ENCODE assay signal across 14 mouse cellular contexts in genomic region chr19:55933947-55934729, GRCm38 (mm10).
A peak's percentile ranks its signal among the peaks of the same experiment; 100 is the strongest.
DNase-seq lines count a peak whose midpoint lies in the region; ATAC-seq lines count a peak whose summit lies in the region.
"Had no signal": no experiment of that assay in that cellular context is flagged by ENCODE, and none has a peak within 500 bp of the region (broad histone marks: within the 10 kb centered on the region; RNA-seq: fewer than 3 reads in every experiment).

No protein-coding gene starts in this region.

- ATAC-seq in kidney, embryonic 15.5 days (replicated peaks; ENCODE audit: low FRiP score), result no peak
- no peak; the same call in 1 of the 2 replicates for ATAC-seq in midbrain, embryonic 14.5 days (ENCODE audit: low FRiP score, low TSS enrichment)

- no peak overlapping the region for H3K27ac ChIP-seq in kidney, embryonic 15.5 days
- peak overlapping the region; percentile 28; the same call in 1 of the 2 replicates for H3K27ac ChIP-seq in midbrain, embryonic 14.5 days (replicated peaks; ENCODE audit: low read depth, low read length)
- H3K27ac ChIP-seq: embryonic facial prominence, embryonic 12.5 days; forebrain, embryonic 12.5 days; heart, embryonic 10.5 days; hindbrain, embryonic 15.5 days had no signal

- no peak overlapping the region for H3K4me2 ChIP-seq in kidney, embryonic 15.5 days
- H3K4me2 ChIP-seq in midbrain, embryonic 14.5 days (ENCODE audit: low read length), result no peak overlapping the region
- H3K4me2 ChIP-seq: embryonic facial prominence, embryonic 12.5 days; forebrain, embryonic 12.5 days; hindbrain, embryonic 15.5 days had no signal

- DNase-seq in adrenal gland, postnatal 10 days, result peak; percentile 47
- no peak for DNase-seq in adrenal gland, postnatal 4 days (ENCODE audit: low spot score in 2 of 2)
- DNase-seq in kidney, postnatal 14 days, result peak; percentile 36
- DNase-seq in adipocyte (ENCODE audit: low spot score), result peak; percentile 94
- DNase-seq in midbrain, embryonic 14.5 days, result no peak
- DNase-seq in heart, adult 11 months, result no peak
- no peak for DNase-seq in spleen, adult 12 weeks (ENCODE audit: low spot score)
- DNase-seq: cerebellum, postnatal 25 days; spleen, adult 18-20 months had no signal

- H3K27me3 ChIP-seq in kidney, embryonic 15.5 days, result no peaks in the 10 kb centered on the region
- H3K27me3 ChIP-seq in midbrain, embryonic 14.5 days (ENCODE audit: control insufficient read depth, insufficient read depth, low read length), result no peaks in the 10 kb centered on the region
- H3K27me3 ChIP-seq: embryonic facial prominence, embryonic 12.5 days; hindbrain, embryonic 15.5 days had no signal

- peaks cover 14% of the 10 kb centered on the region for H3K36me3 ChIP-seq in kidney, embryonic 15.5 days
- H3K36me3 ChIP-seq in midbrain, embryonic 14.5 days (ENCODE audit: control insufficient read depth, insufficient read depth, low read length), result peaks cover 5% of the 10 kb centered on the region

- H3K9ac ChIP-seq in kidney, embryonic 15.5 days, result no peak overlapping the region
- H3K9ac ChIP-seq in midbrain, embryonic 14.5 days (replicated peaks; ENCODE audit: low read length), result no peak overlapping the region
- H3K9ac ChIP-seq: embryonic facial prominence, embryonic 12.5 days; forebrain, embryonic 12.5 days; hindbrain, embryonic 15.5 days had no signal

- peaks cover 3% of the 10 kb centered on the region; the same call in 1 of the 2 replicates for H3K4me1 ChIP-seq in kidney, embryonic 15.5 days
- H3K4me1 ChIP-seq in midbrain, embryonic 14.5 days (ENCODE audit: control insufficient read depth, insufficient read depth, low read length), result peaks cover 3% of the 10 kb centered on the region; the same call in 1 of the 2 replicates
- H3K4me1 ChIP-seq: embryonic facial prominence, embryonic 12.5 days; hindbrain, embryonic 15.5 days had no signal

- 72% methylated on average over 7 of the region's 7 CpGs for WGBS in kidney, embryonic 15.5 days
- WGBS in midbrain, embryonic 14.5 days, result 36% methylated on average over 7 of the region's 7 CpGs

- no peak overlapping the region for H3K4me3 ChIP-seq in kidney, embryonic 15.5 days (replicated peaks)
- H3K4me3 ChIP-seq in midbrain, embryonic 14.5 days (replicated peaks; ENCODE audit: low read depth, low read length), result no peak overlapping the region
- H3K4me3 ChIP-seq: embryonic facial prominence, embryonic 12.5 days; forebrain, embryonic 12.5 days; heart, embryonic 10.5 days; hindbrain, embryonic 15.5 days had no signal

- no peaks in the 10 kb centered on the region for H3K9me3 ChIP-seq in kidney, embryonic 15.5 days (replicated peaks)
- no peaks in the 10 kb centered on the region for H3K9me3 ChIP-seq in midbrain, embryonic 14.5 days (ENCODE audit: control insufficient read depth, low read length)
- H3K9me3 ChIP-seq: embryonic facial prominence, embryonic 12.5 days; forebrain, embryonic 12.5 days; heart, embryonic 10.5 days; hindbrain, embryonic 15.5 days had no signal

Comparison
In these comparisons a context has a peak if more than half of its experiments do, and no peak if none do; other contexts are left out.
1. DNase-seq: peak in adrenal gland, postnatal 10 days (single experiment), kidney, postnatal 14 days (single experiment) and adipocyte (single experiment); none in adrenal gland, postnatal 4 days (0 of 2), midbrain, embryonic 14.5 days (single experiment), heart, adult 11 months (single experiment) and spleen, adult 12 weeks (single experiment).